Mouse (Mus musculus): ENCODE measurements around the gene Cx3cl1.

DNA sequence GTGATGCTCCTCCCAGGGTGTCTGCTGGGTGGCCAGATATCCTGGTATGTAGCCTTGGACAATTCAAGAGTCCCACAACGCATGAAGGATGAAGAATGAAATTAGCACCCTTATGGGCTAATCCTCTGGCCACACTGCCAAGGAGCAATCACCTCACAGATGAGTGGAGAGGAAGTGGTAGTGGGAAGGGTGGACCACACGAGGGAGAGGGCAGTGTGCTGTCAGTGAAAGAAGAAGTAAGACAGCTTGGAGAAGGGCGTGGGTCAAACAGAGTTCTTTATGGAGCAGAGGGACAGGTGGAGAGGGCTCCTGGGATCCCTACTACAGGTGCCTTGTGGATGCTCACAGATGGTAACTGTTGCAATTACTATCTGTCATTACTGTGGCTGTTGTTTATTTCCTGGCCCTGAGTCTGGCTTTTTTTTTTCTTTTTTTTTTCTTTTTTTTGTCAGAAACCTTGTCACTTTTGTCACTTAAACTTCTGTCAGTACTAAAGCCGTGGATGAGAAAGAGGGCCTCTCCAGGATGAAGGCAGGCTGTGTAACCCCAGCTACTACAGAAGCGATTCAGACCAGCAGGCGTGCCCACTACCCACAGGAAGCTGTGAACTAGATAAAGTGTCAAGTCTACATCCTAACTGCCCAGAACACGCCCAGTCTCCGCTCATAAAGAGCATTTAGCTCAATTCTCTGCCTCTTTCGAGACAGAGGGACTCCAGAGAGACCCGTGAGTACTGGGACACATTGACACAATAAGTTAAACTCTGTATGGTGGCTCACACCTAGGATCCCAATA lies 32.9 kb downstream of the Cx3cl1 start:
- TF ChIP-seq POLR2A (IDR thresholded peaks at IDR 0.05; ENCODE audit: low read depth, low read length) (no peak), CTCF (IDR thresholded peaks at IDR 0.05; ENCODE audit: borderline replicate concordance, insufficient read depth, low read length) (no peak)
